Mouse (Mus musculus): ENCODE data around the gene Gstp3. TPM values are rescaled to one million over a fixed set of nuclear protein-coding genes. Genes with fewer than 3 reads are reported as not detected.

Gene Gstp3
- 28.5 and 40.7 TPM in 2 replicates for total RNA-seq (2014; fragmentation: Nextera tagmentation)
- 16.4 and 37.6 TPM in 2 replicates for total RNA-seq (2017)

GRCm38 (mm10) chr19:4059069-4059740 lies at the start of gene Gstp3:
TSS of gene Gstp3 (minus strand) at chr19:4059569.
- peak; percentile 92 for ATAC-seq (replicated peaks; ENCODE audit: low FRiP score, low TSS enrichment, poor library complexity, severe bottlenecking)

DNA sequence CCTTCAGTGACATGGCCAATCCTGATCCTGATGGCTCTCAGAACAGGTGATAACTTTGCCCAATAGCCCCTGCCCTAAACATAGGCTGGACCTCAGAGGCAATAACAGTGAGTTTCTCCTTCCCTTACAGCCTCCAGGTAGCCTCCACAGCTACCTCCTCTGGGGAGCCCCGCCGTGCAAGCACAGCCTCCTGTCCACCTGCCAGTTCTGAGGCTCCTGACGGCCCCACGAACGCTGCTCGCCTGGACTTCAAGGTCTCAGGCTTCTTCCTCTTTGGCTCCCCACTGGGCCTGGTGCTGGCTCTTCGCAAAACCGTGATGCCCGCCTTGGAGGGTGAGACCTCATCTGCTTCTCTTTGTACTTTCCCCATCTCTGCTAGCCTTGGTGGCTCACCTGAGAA lies 49.2 kb upstream of the Gstp3 start:
- ATAC-seq (replicated peaks; ENCODE audit: low FRiP score, low TSS enrichment, poor library complexity, severe bottlenecking), result no peak

GRCm38 (mm10) chr19:4106654-4107053 lies 47.3 kb upstream of the Gstp3 start:
- ATAC-seq (replicated peaks; ENCODE audit: low FRiP score, low TSS enrichment, poor library complexity, severe bottlenecking), result no peak

DNA sequence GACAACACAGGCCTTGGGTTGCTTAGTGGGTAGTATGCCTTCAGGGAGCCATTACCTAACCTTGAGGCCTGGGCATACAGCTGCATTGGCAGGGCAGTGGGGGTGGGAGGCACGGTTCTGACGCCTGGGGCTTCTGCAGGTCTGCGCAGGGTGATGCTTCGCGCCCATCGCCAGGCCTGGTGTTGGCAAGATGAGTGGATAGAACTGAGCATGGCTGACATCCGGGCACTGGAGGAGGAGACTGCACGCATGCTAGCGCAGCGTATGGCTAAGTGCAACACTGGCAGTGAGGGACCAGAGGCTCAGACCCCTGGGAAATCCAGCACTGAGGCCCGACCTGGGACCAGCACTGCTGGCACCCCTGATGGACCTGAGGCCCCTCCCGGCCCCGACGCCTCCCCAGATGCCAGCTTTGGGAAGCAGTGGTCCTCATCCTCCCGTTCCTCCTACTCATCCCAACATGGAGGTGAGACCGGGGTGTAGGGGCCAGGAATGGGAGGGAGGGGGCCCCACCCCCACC lies 45.4 kb upstream of the Gstp3 start:
- ATAC-seq (replicated peaks; ENCODE audit: low FRiP score, low TSS enrichment, poor library complexity, severe bottlenecking), result no peak

GRCm38 (mm10) chr19:4103792-4104191 lies 44.4 kb upstream of the Gstp3 start:
- no peak for ATAC-seq (replicated peaks; ENCODE audit: low FRiP score, low TSS enrichment, poor library complexity, severe bottlenecking)

GRCm38 (mm10) chr19:4103294-4103693 lies 43.9 kb upstream of the Gstp3 start:
- no peak for ATAC-seq (replicated peaks; ENCODE audit: low FRiP score, low TSS enrichment, poor library complexity, severe bottlenecking)

GRCm38 (mm10) chr19:4102626-4103025 lies 43.3 kb upstream of the Gstp3 start:
- no peak for ATAC-seq (replicated peaks; ENCODE audit: low FRiP score, low TSS enrichment, poor library complexity, severe bottlenecking)

GRCm38 (mm10) chr19:4102049-4102448 lies 42.7 kb upstream of the Gstp3 start:
- ATAC-seq (replicated peaks; ENCODE audit: low FRiP score, low TSS enrichment, poor library complexity, severe bottlenecking), result no peak

DNA sequence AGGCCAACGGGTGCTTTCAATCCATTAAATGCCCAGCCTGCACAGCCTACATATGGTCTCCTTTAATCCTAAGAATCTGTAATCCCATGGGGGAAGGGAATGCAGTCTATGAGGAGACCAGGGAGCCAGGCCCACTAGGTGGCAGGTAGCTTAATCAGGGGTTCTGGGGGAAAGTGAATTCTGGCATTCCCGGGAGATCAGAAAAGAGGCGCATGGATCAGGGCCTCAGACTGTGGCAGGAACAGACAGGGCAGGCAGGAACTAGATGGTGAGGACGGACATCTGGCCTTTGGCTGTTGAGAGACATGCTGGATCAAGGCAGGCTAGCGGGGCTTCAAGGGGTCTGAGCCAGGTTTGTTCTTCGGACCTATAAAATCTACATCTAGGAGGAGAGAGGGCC lies 42.1 kb upstream of the Gstp3 start:
- ATAC-seq (replicated peaks; ENCODE audit: low FRiP score, low TSS enrichment, poor library complexity, severe bottlenecking), result no peak

GRCm38 (mm10) chr19:4100718-4101261 lies 41.4 kb upstream of the Gstp3 start:
- no peak for ATAC-seq (replicated peaks; ENCODE audit: low FRiP score, low TSS enrichment, poor library complexity, severe bottlenecking)

DNA sequence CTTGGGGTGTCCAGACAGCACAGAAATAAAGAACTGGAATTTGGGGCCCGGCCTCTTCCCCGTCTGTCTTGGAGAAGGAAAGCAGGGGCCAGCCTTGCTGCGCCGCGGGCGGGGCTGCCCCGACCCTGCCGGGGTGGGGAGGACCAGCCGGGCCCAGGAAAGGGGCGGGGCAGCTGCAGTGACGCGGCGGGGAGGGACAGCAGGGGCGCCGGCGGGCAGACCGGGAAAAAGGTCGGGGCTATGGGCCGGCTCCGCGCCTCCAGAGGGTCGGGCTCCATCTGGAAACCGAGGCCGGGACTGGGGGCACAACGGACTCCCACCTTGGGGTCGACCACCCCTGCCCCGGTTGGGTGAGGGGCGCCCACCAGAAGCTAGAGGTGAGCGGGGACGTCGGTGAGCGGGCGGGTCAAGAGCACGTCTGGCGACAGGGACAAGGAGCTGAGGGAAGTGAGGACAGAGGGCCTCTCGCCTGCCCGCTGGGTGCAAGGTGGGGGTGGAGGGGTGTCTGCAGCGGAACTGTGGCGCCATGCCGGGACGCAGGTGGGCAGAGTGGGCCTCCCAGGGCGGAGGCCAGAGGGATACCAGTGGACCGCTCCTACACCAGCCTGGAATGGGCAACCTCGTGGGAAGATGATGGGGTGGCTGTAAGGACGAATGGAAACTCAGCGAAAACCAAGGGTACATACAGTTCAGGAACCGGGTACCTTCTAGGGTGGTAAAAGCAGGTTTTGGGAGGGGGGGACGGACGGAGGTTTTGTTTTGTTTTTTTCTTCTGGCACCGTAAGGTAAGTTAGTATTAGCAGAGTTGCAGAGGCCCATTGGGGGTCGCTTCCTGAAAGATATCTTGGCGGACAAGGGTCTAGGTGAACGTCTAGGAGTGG lies 40.7 kb upstream of the Gstp3 start, which contains the start of gene Pitpnm1:
TSS of gene Pitpnm1 (plus strand) at position 162 of the 881 bp plus-strand sequence.
- no peak for ATAC-seq (replicated peaks; ENCODE audit: low FRiP score, low TSS enrichment, poor library complexity, severe bottlenecking)

GRCm38 (mm10) chr19:4099056-4099455 lies 39.7 kb upstream of the Gstp3 start:
- ATAC-seq (replicated peaks; ENCODE audit: low FRiP score, low TSS enrichment, poor library complexity, severe bottlenecking), result peak; percentile 48; the same call in 1 of the 2 replicates

- ATAC-seq (replicated peaks; ENCODE audit: low FRiP score, low TSS enrichment, poor library complexity, severe bottlenecking), result no peak
Measured at GRCm38 (mm10) chr19:4098426-4098825, 39.1 kb upstream of the Gstp3 start.

DNA sequence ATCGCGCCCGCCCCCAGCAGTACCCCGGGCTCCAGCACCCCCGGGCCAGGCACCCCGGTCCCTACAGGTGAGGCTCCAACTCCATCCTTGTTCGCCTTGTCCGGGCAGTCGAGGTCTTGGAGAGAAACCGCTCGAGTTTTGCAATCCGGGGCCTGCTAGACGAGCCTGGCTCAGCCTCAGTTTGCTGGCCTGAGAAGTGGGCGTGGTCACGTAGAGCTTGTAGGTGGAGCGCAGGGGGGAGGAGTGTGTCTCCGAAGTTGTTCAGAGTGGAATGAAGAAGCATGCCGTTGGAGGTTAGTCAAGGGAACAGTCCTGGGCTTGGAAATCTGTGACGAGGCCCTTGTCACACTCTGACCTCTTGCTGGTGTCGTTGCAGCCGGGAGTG lies 38.1 kb upstream of the Gstp3 start:
- ATAC-seq (replicated peaks; ENCODE audit: low FRiP score, low TSS enrichment, poor library complexity, severe bottlenecking), result peak; percentile 40

GRCm38 (mm10) chr19:4096642-4097440 lies 37.5 kb upstream of the Gstp3 start, which contains the start of gene Cdk2ap2:
TSS of gene Cdk2ap2 (plus strand) at chr19:4097182.
- peak; percentile 86 for ATAC-seq (replicated peaks; ENCODE audit: low FRiP score, low TSS enrichment, poor library complexity, severe bottlenecking)

- ATAC-seq (replicated peaks; ENCODE audit: low FRiP score, low TSS enrichment, poor library complexity, severe bottlenecking), result no peak
Measured at GRCm38 (mm10) chr19:4095802-4096201, 36.4 kb upstream of the Gstp3 start.

DNA sequence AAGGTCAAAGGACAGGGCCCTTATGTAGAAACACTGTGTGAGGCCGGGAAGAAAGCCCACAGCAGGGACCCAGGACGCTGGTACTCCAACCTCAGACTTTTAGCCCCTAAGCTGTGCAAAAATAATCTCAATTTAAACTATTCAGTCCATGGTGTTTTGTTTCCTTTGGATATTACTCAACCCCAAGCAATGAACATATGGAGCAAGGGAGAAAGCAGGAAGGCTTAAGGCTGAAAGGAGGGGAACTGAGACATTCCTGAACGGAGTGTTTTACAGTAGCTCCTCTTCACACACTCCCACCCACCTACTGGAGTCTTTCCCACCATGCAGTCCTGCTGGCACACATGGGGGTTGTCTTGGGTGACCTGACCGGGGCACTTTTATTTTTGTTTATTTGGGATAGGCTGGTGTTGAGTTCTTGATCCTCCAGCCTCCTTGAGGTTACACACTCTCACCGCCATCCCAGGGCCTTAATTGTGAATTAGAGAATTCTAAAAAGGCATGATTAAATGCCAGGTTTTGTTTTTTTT lies 35.5 kb upstream of the Gstp3 start:
- no peak for ATAC-seq (replicated peaks; ENCODE audit: low FRiP score, low TSS enrichment, poor library complexity, severe bottlenecking)

DNA sequence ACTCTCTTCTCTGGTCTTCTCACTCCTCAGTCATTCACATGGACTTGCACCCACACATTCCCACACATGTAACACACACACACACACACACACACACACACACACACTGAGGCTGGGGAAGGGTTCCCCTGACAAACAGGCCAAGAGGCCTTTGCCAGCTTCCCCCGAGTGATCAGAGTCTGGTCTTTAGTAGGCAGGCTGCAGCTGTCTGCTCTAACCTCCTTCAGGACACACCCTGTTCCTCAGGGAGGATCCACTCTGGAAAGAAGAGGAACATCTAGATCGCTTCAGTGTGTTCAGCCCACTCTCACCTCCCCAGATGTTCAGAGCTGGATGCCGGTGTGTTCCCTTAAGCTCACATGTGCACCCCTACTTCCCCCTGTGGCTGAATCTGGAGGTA lies 35.0 kb upstream of the Gstp3 start:
- ATAC-seq (replicated peaks; ENCODE audit: low FRiP score, low TSS enrichment, poor library complexity, severe bottlenecking), result no peak

DNA sequence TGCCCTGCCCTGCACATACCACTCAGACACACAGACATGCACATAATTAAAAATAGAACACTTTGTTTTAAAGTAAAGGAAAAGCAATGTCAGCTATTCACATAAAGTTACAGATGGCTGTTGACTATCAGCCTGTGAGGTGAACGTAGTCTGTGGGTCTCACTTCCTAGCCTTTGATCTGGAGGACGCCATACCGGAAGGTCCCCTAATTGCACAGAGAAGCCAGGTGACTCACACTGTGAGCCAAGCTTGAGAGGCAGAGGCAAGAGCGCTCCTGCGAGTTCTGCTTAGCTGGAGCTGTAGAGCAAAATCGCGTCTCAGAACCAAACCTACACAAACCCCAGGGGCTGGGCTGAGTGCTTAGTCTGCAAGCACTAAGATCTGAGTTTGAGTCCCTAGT lies 34.4 kb upstream of the Gstp3 start:
- no peak for ATAC-seq (replicated peaks; ENCODE audit: low FRiP score, low TSS enrichment, poor library complexity, severe bottlenecking)
